Mouse (Mus musculus) embryonic facial prominence, embryonic 11.5 days (tissue): ENCODE results near the gene Gcnt4. TPM values are rescaled to one million over a fixed set of nuclear protein-coding genes. Genes with fewer than 3 reads are reported as not detected.

ENCODE experiments used
- ATAC-seq: fragments of 200-750 bp; cut with Nextera tagmentation; replicated peaks from 2 replicates; pipeline ENCODE4 v1.8.0; 2017; ENCODE audit warnings: low read depth; ENCODE audit not compliant: insufficient number of reproducible peaks, low FRiP score, low TSS enrichment
- DNase-seq: peaks from one replicate; pipeline ENCODE4 v3.0.0-alpha.2; 2015; ENCODE audit warnings: low spot score
- H3K27ac ChIP-seq: fragments of 300-500 bp; sonication (generic); replicated peaks from 2 replicates; pipeline ENCODE4 v1.5.1; 2014; ENCODE audit warnings: mild to moderate bottlenecking, low read depth, low read length, control low read depth
- H3K27me3 ChIP-seq: fragments of 300-500 bp; sonication (generic); 2 replicates; pipeline ENCODE4 v1.6.1; 2014; ENCODE audit warnings: mild to moderate bottlenecking, low read length, moderate library complexity, mixed read lengths; ENCODE audit not compliant: control insufficient read depth, insufficient read depth
- H3K36me3 ChIP-seq: fragments of 300-500 bp; sonication (generic); replicated peaks from 2 replicates; pipeline ENCODE4 v1.6.1; 2014; ENCODE audit warnings: low read depth, mild to moderate bottlenecking, low read length, moderate library complexity, mixed read lengths; ENCODE audit not compliant: control insufficient read depth, insufficient read depth
- H3K4me1 ChIP-seq: fragments of 300-500 bp; sonication (generic); 2 replicates; pipeline ENCODE4 v1.6.1; 2014; ENCODE audit warnings: low read length, mixed read lengths; ENCODE audit not compliant: control insufficient read depth, insufficient read depth
- H3K4me2 ChIP-seq: fragments of 300-500 bp; sonication (generic); 2 replicates; pipeline ENCODE4 v1.6.1; 2014; ENCODE audit warnings: low read depth, mild to moderate bottlenecking, control low read depth, low read length, moderate library complexity
- H3K4me3 ChIP-seq: fragments of 300-500 bp; sonication (generic); 2 replicates; pipeline ENCODE4 v1.5.1; 2014; ENCODE audit warnings: low read depth, low read length, control low read depth
- H3K9ac ChIP-seq: fragments of 300-500 bp; sonication (generic); replicated peaks from 2 replicates; pipeline ENCODE4 v1.6.1; 2014; ENCODE audit warnings: mild to moderate bottlenecking, control low read depth, low read length
- H3K9me3 ChIP-seq: fragments of 300-500 bp; sonication (generic); replicated peaks from 2 replicates; pipeline ENCODE4 v1.6.1; 2016; ENCODE audit warnings: mild to moderate bottlenecking, low read length, inconsistent platforms, mixed read lengths; ENCODE audit not compliant: control insufficient read depth
- WGBS: fragments of 180-500 bp; shearing (Covaris S2); extraction: QIAGEN DNeasy Blood & Tissue Kit; methylation state at CpG from one replicate; pipeline ENCODE4 v1.1.7; 2014; 5-methylcytosine and 5-hydroxymethylcytosine counted together
- polyA plus RNA-seq: library from polyadenylated mRNA; unstranded; fragments of >200 nt; fragmentation: Nextera tagmentation; extraction: Ambion mirVana; gene quantifications from 2 replicates; pipeline ENCODE4 v1.2.1, GENCODE M21; 2014

Gene Gcnt4
- polyA plus RNA-seq, 1 experiment from 2014 or later: 0.07 TPM

GRCm38 (mm10) chr13:96971861-96972282, 47.4 kb downstream of the Gcnt4 start:
- H3K36me3 ChIP-seq: no peaks in the 10 kb centered on the region
- ATAC-seq (no peak), DNase-seq (no peak)
- no peak overlapping the region for H3K27ac ChIP-seq
- H3K9me3 ChIP-seq: no peaks in the 10 kb centered on the region
- H3K4me2 ChIP-seq: no peak overlapping the region
- WGBS: 75% methylated on average over 9 of the region's 9 CpGs
- H3K27me3 ChIP-seq: no peaks in the 10 kb centered on the region
- H3K9ac ChIP-seq: no peak overlapping the region
- H3K4me1 ChIP-seq: no peaks in the 10 kb centered on the region
- H3K4me3 ChIP-seq: no peak overlapping the region

GRCm38 (mm10) chr13:96973318-96973717, 48.8 kb downstream of the Gcnt4 start:
- DNase-seq: no peak
- H3K4me1 ChIP-seq: no peaks in the 10 kb centered on the region
- no peaks in the 10 kb centered on the region for H3K36me3 ChIP-seq
- no peak overlapping the region for H3K27ac ChIP-seq
- no peak for ATAC-seq
- no peak overlapping the region for H3K9ac ChIP-seq
- H3K9me3 ChIP-seq: no peaks in the 10 kb centered on the region
- H3K4me3 ChIP-seq: no peak overlapping the region
- no peak overlapping the region for H3K4me2 ChIP-seq
- H3K27me3 ChIP-seq: no peaks in the 10 kb centered on the region
- WGBS: 99% methylated on average over 4 of the region's 4 CpGs

- H3K9me3 ChIP-seq: no peaks in the 10 kb centered on the region
- no peak overlapping the region for H3K4me2 ChIP-seq
- no peak overlapping the region for H3K4me3 ChIP-seq
- H3K27me3 ChIP-seq: no peaks in the 10 kb centered on the region
- no peak for ATAC-seq
- no peak for DNase-seq
- H3K27ac ChIP-seq: no peak overlapping the region
- 85% methylated on average over 6 of the region's 6 CpGs for WGBS
- H3K9ac ChIP-seq: no peak overlapping the region
- no peaks in the 10 kb centered on the region for H3K36me3 ChIP-seq
- H3K4me1 ChIP-seq: no peaks in the 10 kb centered on the region
Observed at GRCm38 (mm10) chr13:96976986-96977595, 52.6 kb downstream of the Gcnt4 start.

- Histone ChIP-seq H3K9ac (no peak overlapping the region), H3K4me1 (no peaks in the 10 kb centered on the region), H3K27ac (no peak overlapping the region), H3K4me3 (no peak overlapping the region), H3K36me3 (no peaks in the 10 kb centered on the region), H3K4me2 (no peak overlapping the region), H3K27me3 (no peaks in the 10 kb centered on the region), H3K9me3 (no peaks in the 10 kb centered on the region)
- ATAC-seq (no peak), DNase-seq (no peak)
Observed at GRCm38 (mm10) chr13:96980561-96980960, 56.1 kb downstream of the Gcnt4 start.

- Histone ChIP-seq H3K9ac (no peak overlapping the region), H3K27me3 (no peaks in the 10 kb centered on the region), H3K27ac (no peak overlapping the region), H3K9me3 (no peaks in the 10 kb centered on the region), H3K36me3 (no peaks in the 10 kb centered on the region), H3K4me3 (no peak overlapping the region), H3K4me2 (no peak overlapping the region), H3K4me1 (no peaks in the 10 kb centered on the region)
- DNase-seq (no peak), ATAC-seq (no peak)
- 67% methylated on average over 26 of the region's 26 CpGs for WGBS
Observed at GRCm38 (mm10) chr13:96983251-96984126, 59.0 kb downstream of the Gcnt4 start.

DNA sequence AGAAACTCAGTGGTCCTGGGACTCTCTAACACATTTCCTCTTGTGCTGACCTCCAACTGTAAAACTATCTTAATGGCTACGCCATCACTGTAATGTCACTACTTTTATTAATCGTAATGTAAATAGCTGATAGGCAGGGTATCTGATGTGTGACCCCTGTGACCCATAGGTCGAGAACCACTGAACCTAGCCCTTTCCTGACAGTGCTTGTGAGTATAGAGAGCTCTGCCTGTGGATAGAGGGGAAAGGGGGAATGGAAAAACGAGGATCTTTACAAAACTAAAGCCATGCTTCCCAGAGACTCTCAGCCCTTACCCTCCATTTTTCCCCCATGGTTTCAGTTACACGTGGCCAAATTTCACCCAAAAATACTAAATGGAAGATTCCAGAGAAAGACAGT, 60.2 kb downstream of the Gcnt4 start:
- H3K4me3 ChIP-seq: no peak overlapping the region
- H3K27me3 ChIP-seq: no peaks in the 10 kb centered on the region
- no peaks in the 10 kb centered on the region for H3K9me3 ChIP-seq
- no peak overlapping the region for H3K9ac ChIP-seq
- ATAC-seq: no peak
- H3K4me1 ChIP-seq: no peaks in the 10 kb centered on the region
- H3K4me2 ChIP-seq: no peak overlapping the region
- H3K27ac ChIP-seq: no peak overlapping the region
- DNase-seq: no peak
- WGBS: 73% methylated on average over 5 of the region's 5 CpGs
- H3K36me3 ChIP-seq: no peaks in the 10 kb centered on the region

GRCm38 (mm10) chr13:96985599-96986275, 61.2 kb downstream of the Gcnt4 start:
- Histone ChIP-seq H3K27me3 (no peaks in the 10 kb centered on the region), H3K4me2 (no peak overlapping the region), H3K4me3 (no peak overlapping the region), H3K4me1 (no peaks in the 10 kb centered on the region), H3K9me3 (no peaks in the 10 kb centered on the region), H3K9ac (no peak overlapping the region), H3K36me3 (no peaks in the 10 kb centered on the region), H3K27ac (no peak overlapping the region)
- ATAC-seq: no peak
- WGBS: 58% methylated on average over 12 of the region's 12 CpGs
- DNase-seq: no peak

DNA sequence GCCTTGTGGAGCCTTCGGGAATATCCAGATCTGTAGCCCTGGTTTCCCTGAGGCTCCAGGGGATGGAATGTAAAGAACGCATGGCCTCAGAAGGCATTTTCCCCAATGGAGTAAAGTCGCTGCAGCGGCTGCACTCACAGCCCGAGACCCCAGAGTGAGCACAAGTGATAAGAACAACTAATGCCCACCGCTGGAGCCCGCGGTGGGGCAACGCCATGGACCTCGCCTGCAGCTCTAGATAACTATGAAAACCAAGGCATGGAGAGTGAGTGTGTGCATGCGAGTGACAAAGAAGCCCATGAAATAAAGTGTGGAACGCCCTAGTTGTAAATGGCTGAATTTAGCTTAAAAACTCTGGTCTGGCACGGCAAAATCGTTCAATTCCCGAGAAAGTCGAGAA, 64.6 kb downstream of the Gcnt4 start:
- no peak overlapping the region for H3K4me3 ChIP-seq
- no peaks in the 10 kb centered on the region for H3K27me3 ChIP-seq
- no peaks in the 10 kb centered on the region for H3K36me3 ChIP-seq
- no peaks in the 10 kb centered on the region for H3K4me1 ChIP-seq
- no peak overlapping the region for H3K27ac ChIP-seq
- ATAC-seq (no peak), DNase-seq (no peak)
- H3K9me3 ChIP-seq: no peaks in the 10 kb centered on the region
- H3K4me2 ChIP-seq: no peak overlapping the region
- H3K9ac ChIP-seq: no peak overlapping the region
- 92% methylated on average over 16 of the region's 16 CpGs for WGBS
